Mouse (Mus musculus): ENCODE results near the gene AL731706.2. TPM values are rescaled to one million over a fixed set of nuclear protein-coding genes. Genes with fewer than 3 reads are reported as not detected.
A peak's percentile ranks its signal among the peaks of the same experiment; 100 is the strongest.
"Not testable (repeated sequence)": the region's sequence is repeated elsewhere in the genome, so short reads cannot be mapped to it uniquely, and the experiment has no call there.

The AL731706.2 gene
- polyA plus RNA-seq, 1 experiment from 2014 or later: 29.6 TPM

- Histone ChIP-seq H3K36me3 (no peaks in the 10 kb centered on the region), H3K4me1 (replicated peaks) (peaks cover 21% of the 10 kb centered on the region), H3K4me2 (peak within 1 kb of the TSS; percentile 55), H3K9ac (peak within 1 kb of the TSS; percentile 80), H3K9me3 (no peaks in the 10 kb centered on the region), H3K4me3 (peak within 1 kb of the TSS; percentile 68), H3K27me3 (no peaks in the 10 kb centered on the region), H3K27ac (peak within 1 kb of the TSS; percentile 96)
- WGBS: under 1% methylated on average over 49 of the region's 49 CpGs
- peak; percentile 97 for ATAC-seq (ENCODE audit: low FRiP score)
These were observed 5.8 kb upstream of the AL731706.2 start, which contains the start of the genes Slx4ip, AL731706.1 and Mkks for GRCm38 (mm10) chr2:136891068-136891950. TSS of gene Slx4ip (plus strand) at chr2:136891218. TSS of gene AL731706.1 (minus strand) at chr2:136891389. TSS of gene Mkks (minus strand) at chr2:136891389.

DNA sequence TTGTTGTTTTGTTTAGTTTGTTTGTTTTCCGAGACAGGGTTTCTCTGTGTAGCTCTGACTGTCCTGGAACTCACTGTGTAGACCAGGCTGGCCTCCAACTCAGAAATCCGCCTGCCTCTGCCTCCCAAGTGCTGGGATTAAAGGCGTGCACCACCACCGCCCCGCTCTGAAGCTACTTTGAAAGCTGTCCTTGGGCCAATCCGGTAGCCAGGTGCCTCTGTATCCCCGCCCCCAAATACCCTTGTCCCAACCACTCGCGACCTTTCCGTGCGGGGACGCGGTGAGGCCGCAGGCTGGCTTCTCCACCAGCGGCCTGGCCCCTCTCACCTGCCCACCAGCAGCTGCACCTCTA lies 5.2 kb upstream of the AL731706.2 start:
- 7% methylated on average over 15 of the region's 15 CpGs for WGBS
- not testable (repeated sequence) for H3K27me3 ChIP-seq

DNA sequence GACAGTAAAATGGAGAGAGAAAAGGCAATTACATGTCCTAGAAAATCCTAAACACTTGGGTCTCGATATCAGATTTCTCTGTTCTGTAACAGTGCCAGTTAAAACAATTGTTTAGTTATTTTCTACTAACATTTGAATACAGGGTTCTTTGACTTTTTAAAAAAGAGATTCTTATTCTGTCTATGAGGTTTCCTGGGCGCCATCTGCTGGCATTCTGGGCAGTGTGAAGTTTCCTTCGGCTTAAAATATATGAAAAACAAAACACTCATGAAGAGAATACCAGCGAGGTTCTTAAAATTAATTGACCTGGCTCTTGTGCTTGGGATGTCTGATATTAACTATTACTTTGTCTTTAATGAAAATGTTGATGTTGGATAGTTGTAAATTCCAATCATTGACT lies 1.4 kb upstream of the AL731706.2 start:
- peaks cover 18% of the 10 kb centered on the region for H3K36me3 ChIP-seq
- no peak overlapping the region for H3K9ac ChIP-seq
- H3K4me3 ChIP-seq: no peak overlapping the region
- H3K4me2 ChIP-seq: no peak overlapping the region
- ATAC-seq (ENCODE audit: low FRiP score): no peak
- H3K27me3 ChIP-seq: no peaks in the 10 kb centered on the region
- no peak overlapping the region for H3K27ac ChIP-seq
- peaks cover 9% of the 10 kb centered on the region for H3K4me1 ChIP-seq (replicated peaks)
- no peaks in the 10 kb centered on the region for H3K9me3 ChIP-seq
- 66% methylated on average over 4 of the region's 4 CpGs for WGBS

More for the DNA sequence above, 5.2 kb upstream of the AL731706.2 start:
- not testable (repeated sequence) for H3K9me3 ChIP-seq, H3K36me3 ChIP-seq
- H3K4me1 ChIP-seq (replicated peaks): peaks cover 20% of the 10 kb centered on the region
- H3K9ac ChIP-seq: peak overlapping the region; percentile 80
- peak overlapping the region; percentile 96 for H3K27ac ChIP-seq
- peak overlapping the region; percentile 68 for H3K4me3 ChIP-seq
- peak; percentile 73; the same call in 1 of the 2 replicates for ATAC-seq (ENCODE audit: low FRiP score)
- peak overlapping the region; percentile 55 for H3K4me2 ChIP-seq

- no peak overlapping the region for H3K4me2 ChIP-seq
These were observed 30.7 kb downstream of the AL731706.2 start for GRCm38 (mm10) chr2:136854543-136855388.

GRCm38 (mm10) chr2:136850366-136850765 lies 35.1 kb downstream of the AL731706.2 start:
- Histone ChIP-seq H3K4me3 (no peak overlapping the region), H3K36me3 (no peaks in the 10 kb centered on the region), H3K9ac (no peak overlapping the region), H3K9me3 (no peaks in the 10 kb centered on the region), H3K4me2 (no peak overlapping the region), H3K27me3 (no peaks in the 10 kb centered on the region), H3K27ac (no peak overlapping the region), H3K4me1 (replicated peaks) (peaks cover 15% of the 10 kb centered on the region)
- no peak for ATAC-seq (ENCODE audit: low FRiP score)
- 78% methylated on average over 3 of the region's 3 CpGs for WGBS

More at GRCm38 (mm10) chr2:136854543-136855388, 30.7 kb downstream of the AL731706.2 start:
- Histone ChIP-seq H3K27me3 (no peaks in the 10 kb centered on the region), H3K4me3 (no peak overlapping the region), H3K27ac (peak overlapping the region; percentile 70), H3K9me3 (no peaks in the 10 kb centered on the region), H3K36me3 (no peaks in the 10 kb centered on the region), H3K9ac (no peak overlapping the region; the same call in 1 of the 2 replicates), H3K4me1 (replicated peaks) (peaks cover 18% of the 10 kb centered on the region)
- peak; percentile 36; the same call in 1 of the 2 replicates for ATAC-seq (ENCODE audit: low FRiP score)
- 11% methylated on average over 5 of the region's 5 CpGs for WGBS

- no peak overlapping the region for H3K9ac ChIP-seq
- H3K9me3 ChIP-seq: no peaks in the 10 kb centered on the region
- ATAC-seq (ENCODE audit: low FRiP score): no peak
These were observed 47.5 kb downstream of the AL731706.2 start for GRCm38 (mm10) chr2:136837994-136838393.

GRCm38 (mm10) chr2:136835882-136836281 lies 49.6 kb downstream of the AL731706.2 start:
- H3K36me3 ChIP-seq: no peaks in the 10 kb centered on the region

More at GRCm38 (mm10) chr2:136837994-136838393, 47.5 kb downstream of the AL731706.2 start:
- H3K27me3 ChIP-seq: no peaks in the 10 kb centered on the region
- no peaks in the 10 kb centered on the region for H3K36me3 ChIP-seq
- H3K4me1 ChIP-seq (replicated peaks): no peaks in the 10 kb centered on the region
- WGBS: 66% methylated on average over 1 of the region's 1 CpGs
- no peak overlapping the region for H3K27ac ChIP-seq
- no peak overlapping the region for H3K4me3 ChIP-seq
- no peak overlapping the region for H3K4me2 ChIP-seq

More at GRCm38 (mm10) chr2:136835882-136836281, 49.6 kb downstream of the AL731706.2 start:
- Histone ChIP-seq H3K4me2 (no peak overlapping the region), H3K9ac (no peak overlapping the region), H3K9me3 (no peaks in the 10 kb centered on the region), H3K4me1 (replicated peaks) (no peaks in the 10 kb centered on the region), H3K27me3 (no peaks in the 10 kb centered on the region), H3K27ac (no peak overlapping the region), H3K4me3 (no peak overlapping the region)
- no peak for ATAC-seq (ENCODE audit: low FRiP score)
- 68% methylated on average over 3 of the region's 3 CpGs for WGBS

Other genes with a start within 250 kb of the AL731706.2 start
- gene Snap25, start 172.2 kb downstream of the AL731706.2 start, polyA plus RNA-seq (2015; fragmentation: Nextera tagmentation; extraction: Ambion mirVana): 134 and 141 TPM in 2 replicates
- 14.1 and 14.6 TPM in 2 replicates for gene Slx4ip, start 5.5 kb upstream of the AL731706.2 start, polyA plus RNA-seq (2015; fragmentation: Nextera tagmentation; extraction: Ambion mirVana)
- gene AL731706.1, start 5.7 kb upstream of the AL731706.2 start, polyA plus RNA-seq (2015; fragmentation: Nextera tagmentation; extraction: Ambion mirVana): 21.1 and 23.0 TPM in 2 replicates
- 12.8 and 14.2 TPM in 2 replicates for gene Mkks, start 5.7 kb upstream of the AL731706.2 start, polyA plus RNA-seq (2015; fragmentation: Nextera tagmentation; extraction: Ambion mirVana)
- 16.3 and 17.7 TPM in 2 replicates for gene Jag1, start 231.0 kb upstream of the AL731706.2 start, polyA plus RNA-seq (2015; fragmentation: Nextera tagmentation; extraction: Ambion mirVana)